Mouse (Mus musculus) gastrocnemius, postnatal 14 days (tissue): Measurements from ENCODE around the gene Fnbp1l. TPM values are rescaled to one million over a fixed set of nuclear protein-coding genes. Genes with fewer than 3 reads are reported as not detected.
A peak's percentile ranks its signal among the peaks of the same experiment; 100 is the strongest.

ENCODE experiments used
- DNase-seq: peaks from one replicate; pipeline ENCODE4 v3.0.0; 2021; ENCODE audit warnings: mixed read lengths
- intact Hi-C: fragments of 180-260 bp; cut with DNase I; formaldehyde crosslinking; loops from one replicate; pipeline ENCODE4 v1.15.1; 2025; ENCODE audit warnings: low total_unique reads
- long read RNA-seq, 2 experiments: library from polyadenylated mRNA; stranded (forward); transcript quantifications; one replicate each; pipeline ENCODE4 v2.0.0; 2021
- total RNA-seq, 2 experiments: library from RNA; stranded (reverse); gene quantifications; 2 replicates each; pipeline ENCODE4 v1.2.3; 2021

The Fnbp1l gene
- total RNA-seq, result 10 to 100 TPM; 11.3 to 11.8 TPM
- long read RNA-seq, experiment 1, partial matches to known transcripts, result 0 of 1 reads
- long read RNA-seq, experiment 1, other reads (novel, unspliced or antisense), result 1 of 1 reads
- long read RNA-seq, experiment 2, partial matches to known transcripts, result 0 of 2 reads
- long read RNA-seq, experiment 2, other reads (novel, unspliced or antisense), result 2 of 2 reads

- peak; percentile 73 for DNase-seq
- intact Hi-C loops, result loop anchor here (10.0 kb wide), 1 partner anchor 104 kb away; no protein-coding TSS in a partner anchor
Measured at GRCm38 (mm10) chr3:122618991-122619930, at the start of gene Fnbp1l. Gene Fnbp1l, minus strand, starts transcription at chr3:122619715.

GRCm38 (mm10) chr3:122660795-122661194 is 41.3 kb upstream of the Fnbp1l start:
- no peak for DNase-seq
- intact Hi-C loops, result no loop called here

- DNase-seq, result no peak
- intact Hi-C loops, result no loop called here
Measured at GRCm38 (mm10) chr3:122659261-122659917, 39.9 kb upstream of the Fnbp1l start.

- intact Hi-C loops, result loop anchor here (5.0 to 10.0 kb wide), 3 partner anchors 77 to 255 kb away; partner anchors contain the start of gene Pde5a
- no peak for DNase-seq
Measured at GRCm38 (mm10) chr3:122647195-122647837, 27.8 kb upstream of the Fnbp1l start.

- intact Hi-C loops, result loop anchor here (10.0 kb wide), 1 partner anchor 85 kb away; the partner anchor contains the start of gene Pde5a
- no peak for DNase-seq
Measured at GRCm38 (mm10) chr3:122640286-122640685, 20.8 kb upstream of the Fnbp1l start.

GRCm38 (mm10) chr3:122639197-122639475 is 19.6 kb upstream of the Fnbp1l start:
- intact Hi-C loops, result loop anchor here (5.0 kb wide), 2 partner anchors 122 to 337 kb away; no protein-coding TSS in a partner anchor

GRCm38 (mm10) chr3:122638329-122639196 is 19.0 kb upstream of the Fnbp1l start:
- DNase-seq, result peak; percentile 91
- intact Hi-C loops, result loop anchor here (5.0 kb wide), 2 partner anchors 121 to 336 kb away; no protein-coding TSS in a partner anchor

More at GRCm38 (mm10) chr3:122639197-122639475, 19.6 kb upstream of the Fnbp1l start:
- DNase-seq, result no peak

- DNase-seq, result no peak
- intact Hi-C loops, result loop anchor here (5.0 kb wide), 2 partner anchors 120 to 335 kb away; no protein-coding TSS in a partner anchor
Measured at GRCm38 (mm10) chr3:122637280-122637679, 17.8 kb upstream of the Fnbp1l start.

GRCm38 (mm10) chr3:122635246-122635645 is 15.7 kb upstream of the Fnbp1l start:
- DNase-seq, result no peak
- intact Hi-C loops, result loop anchor here (5.0 kb wide), 2 partner anchors 118 to 333 kb away; no protein-coding TSS in a partner anchor

GRCm38 (mm10) chr3:122629580-122629979 is 10.1 kb upstream of the Fnbp1l start:
- intact Hi-C loops, result no loop called here
- no peak for DNase-seq

- DNase-seq, result no peak
- intact Hi-C loops, result no loop called here
Measured at GRCm38 (mm10) chr3:122628956-122629355, 9.4 kb upstream of the Fnbp1l start.

GRCm38 (mm10) chr3:122628546-122628945 is 9.0 kb upstream of the Fnbp1l start:
- intact Hi-C loops, result no loop called here
- DNase-seq, result no peak

- no peak for DNase-seq
- intact Hi-C loops, result no loop called here
Measured at GRCm38 (mm10) chr3:122627846-122628245, 8.3 kb upstream of the Fnbp1l start.

- no peak for DNase-seq
- intact Hi-C loops, result no loop called here
Measured at GRCm38 (mm10) chr3:122624591-122624990, 5.1 kb upstream of the Fnbp1l start.

GRCm38 (mm10) chr3:122620285-122620931 is 893 bp upstream of the Fnbp1l start:
- DNase-seq, result peak; percentile 28
- intact Hi-C loops, result no loop called here

GRCm38 (mm10) chr3:122619931-122620284 is 393 bp upstream of the Fnbp1l start:
- no peak for DNase-seq
- intact Hi-C loops, result loop anchor here (10.0 kb wide), 1 partner anchor 105 kb away; no protein-coding TSS in a partner anchor

- no peak for DNase-seq
- intact Hi-C loops, result loop anchor here (10.0 kb wide), 1 partner anchor 104 kb away; no protein-coding TSS in a partner anchor
Measured at GRCm38 (mm10) chr3:122618402-122618801, 1.1 kb downstream of the Fnbp1l start.
